Mouse (Mus musculus) CD8-positive naive resting alpha-beta T cell, adult 2 months (primary cell): ENCODE measurements around the gene Cnppd1.

Source experiments
- DNase-seq, 2 experiments: peaks; one replicate each; pipeline ENCODE4 v3.0.0; 2022; ENCODE audit warnings: low read depth in 2 of 2, low spot score in 2 of 2

The Cnppd1 gene

GRCm38 (mm10) chr1:75142301-75143261 lies at the start of gene Cnppd1, which contains the start of gene Retreg2:
Gene Cnppd1, minus strand, starts transcription at chr1:75142711.
Gene Retreg2, plus strand, starts transcription at chr1:75142778.
- peak; percentile 95 to 97 for DNase-seq

- DNase-seq, result peak; percentile 92 to 93
These were observed 49.3 kb upstream of the Cnppd1 start, which contains the start of the genes Ankzf1 and Atg9a for GRCm38 (mm10) chr1:75191622-75192402. Gene Ankzf1, plus strand, starts transcription at chr1:75192151. Gene Atg9a, minus strand, starts transcription at chr1:75192196.

GRCm38 (mm10) chr1:75191258-75191621 lies 48.7 kb upstream of the Cnppd1 start:
- no peak for DNase-seq

GRCm38 (mm10) chr1:75190577-75190976 lies 48.1 kb upstream of the Cnppd1 start:
- DNase-seq, result no peak

- DNase-seq, result no peak
These were observed 45.5 kb upstream of the Cnppd1 start for GRCm38 (mm10) chr1:75187914-75188483.

GRCm38 (mm10) chr1:75187126-75187525 lies 44.6 kb upstream of the Cnppd1 start:
- no peak for DNase-seq

GRCm38 (mm10) chr1:75185495-75185894 lies 43.0 kb upstream of the Cnppd1 start:
- no peak for DNase-seq

GRCm38 (mm10) chr1:75182160-75182559 lies 39.6 kb upstream of the Cnppd1 start:
- no peak for DNase-seq

- no peak for DNase-seq
These were observed 38.9 kb upstream of the Cnppd1 start for GRCm38 (mm10) chr1:75181377-75181870.

GRCm38 (mm10) chr1:75180741-75181140 lies 38.2 kb upstream of the Cnppd1 start:
- no peak for DNase-seq

GRCm38 (mm10) chr1:75180105-75180590 lies 37.6 kb upstream of the Cnppd1 start, which contains the start of gene Abcb6:
Gene Abcb6, minus strand, starts transcription at chr1:75180392.
- DNase-seq, result peak; percentile 66 to 73

GRCm38 (mm10) chr1:75179334-75180104 lies 37.0 kb upstream of the Cnppd1 start:
- peak in 1 of 2 experiments; percentile 6 for DNase-seq

- DNase-seq, result peak; percentile 95 to 99
These were observed 26.3 kb upstream of the Cnppd1 start, which contains the start of gene Zfand2b for GRCm38 (mm10) chr1:75168472-75169464. Gene Zfand2b, plus strand, starts transcription at chr1:75168646.

- DNase-seq, result no peak
These were observed 25.6 kb upstream of the Cnppd1 start for GRCm38 (mm10) chr1:75168093-75168471.

GRCm38 (mm10) chr1:75160256-75160617 lies 17.7 kb upstream of the Cnppd1 start:
- no peak for DNase-seq

GRCm38 (mm10) chr1:75159540-75160255 lies 17.2 kb upstream of the Cnppd1 start:
- DNase-seq, result no peak

GRCm38 (mm10) chr1:75158990-75159389 lies 16.5 kb upstream of the Cnppd1 start:
- DNase-seq, result no peak

GRCm38 (mm10) chr1:75155837-75156236 lies 13.3 kb upstream of the Cnppd1 start:
- no peak for DNase-seq
